8 mouse cellular contexts compared by ENCODE assay signal in genomic region chr8:64941495-64941894, GRCm38 (mm10). TPM values are rescaled to one million over a fixed set of nuclear protein-coding genes. Genes with fewer than 3 reads are reported as not detected.
A peak's percentile ranks its signal among the peaks of the same experiment; 100 is the strongest.
DNase-seq lines count a peak whose midpoint lies in the region; ATAC-seq and TF ChIP-seq lines count a peak whose summit lies in the region.

No protein-coding gene starts in this region.

- no peak overlapping the region for H3K27ac ChIP-seq in heart, adult 2 months
- no peak overlapping the region for H3K27ac ChIP-seq in kidney, embryonic 16.5 days (ENCODE audit: low read length)
- H3K27ac ChIP-seq in stomach, embryonic 14.5 days (ENCODE audit: low read length), result no peak overlapping the region

- H3K9me3 ChIP-seq in kidney, embryonic 16.5 days (ENCODE audit: low read length), result peaks cover 2% of the 10 kb centered on the region; the same call in 1 of the 2 replicates
- no peaks in the 10 kb centered on the region for H3K9me3 ChIP-seq in stomach, embryonic 14.5 days (ENCODE audit: control insufficient read depth, low read depth, low read length)

- no peak overlapping the region for H3K4me3 ChIP-seq in heart, adult 2 months
- H3K4me3 ChIP-seq in kidney, embryonic 16.5 days (ENCODE audit: low read length), result no peak overlapping the region
- no peak overlapping the region for H3K4me3 ChIP-seq in stomach, embryonic 14.5 days (ENCODE audit: low read depth, low read length)

- 10% methylated on average over 9 of the region's 9 CpGs for WGBS in heart, adult 2 months
- 10% methylated on average over 9 of the region's 9 CpGs for WGBS in kidney, embryonic 16.5 days
- WGBS in stomach, embryonic 14.5 days, result 14% methylated on average over 9 of the region's 9 CpGs

- no peaks in the 10 kb centered on the region for H3K79me2 ChIP-seq in heart, adult 2 months (replicated peaks; ENCODE audit: control insufficient read depth, insufficient read depth, low read length)

- TF ChIP-seq CTCF in heart, adult 2 months (IDR thresholded peaks at IDR 0.05), result 0 out of 2 replicates have a peak, but pooled peaks have one; percentile 100

- no peak overlapping the region for H3K9ac ChIP-seq in heart, adult 2 months (ENCODE audit: low read depth, low read length)
- no peak overlapping the region for H3K9ac ChIP-seq in kidney, embryonic 16.5 days (replicated peaks; ENCODE audit: low read length)
- H3K9ac ChIP-seq in stomach, embryonic 14.5 days (replicated peaks; ENCODE audit: low read depth, low read length), result no peak overlapping the region

- peak; percentile 60; the same call in 1 of the 2 replicates for ATAC-seq in kidney, embryonic 16.5 days (ENCODE audit: low FRiP score, low TSS enrichment)
- ATAC-seq in stomach, embryonic 14.5 days (ENCODE audit: insufficient number of reproducible peaks, insufficient read depth, low FRiP score, low read depth), result 0 out of 2 replicates have a peak, but pooled peaks have one; percentile 39

- H3K36me3 ChIP-seq in heart, adult 2 months (ENCODE audit: control insufficient read depth, insufficient read depth, low read length), result no peaks in the 10 kb centered on the region
- H3K36me3 ChIP-seq in kidney, embryonic 16.5 days (ENCODE audit: insufficient read depth, low read length), result no peaks in the 10 kb centered on the region
- no peaks in the 10 kb centered on the region for H3K36me3 ChIP-seq in stomach, embryonic 14.5 days (ENCODE audit: control insufficient read depth, insufficient read depth, low read length)

- H3K4me2 ChIP-seq in kidney, embryonic 16.5 days (replicated peaks; ENCODE audit: low read depth, low read length), result no peak overlapping the region
- H3K4me2 ChIP-seq in stomach, embryonic 14.5 days (replicated peaks; ENCODE audit: low read depth, low read length), result no peak overlapping the region

- DNase-seq in heart, adult 2 months, result peak; percentile 70 to 84
- no peak for DNase-seq in heart, adult 11 months
- DNase-seq in embryo, embryonic 11 days, result peak; percentile 78
- DNase-seq in gastrocnemius, postnatal 4 days (ENCODE audit: low spot score in 2 of 2), result peak; percentile 62 to 72
- peak; percentile 68 for DNase-seq in liver
- DNase-seq in natural killer cell, adult 2 months (ENCODE audit: low spot score in 2 of 2), result peak; percentile 68 to 77

- TF ChIP-seq EP300 in heart, adult 2 months (IDR thresholded peaks at IDR 0.05; ENCODE audit: insufficient read depth, low read depth, low read length), result 0 out of 2 replicates have a peak, but pooled peaks have one; percentile 66

- H3K4me1 ChIP-seq in heart, adult 2 months (ENCODE audit: control insufficient read depth, insufficient read depth, low read length), result peaks cover 1% of the 10 kb centered on the region; the same call in 1 of the 2 replicates
- no peaks in the 10 kb centered on the region for H3K4me1 ChIP-seq in kidney, embryonic 16.5 days (ENCODE audit: insufficient read depth, low read length)
- H3K4me1 ChIP-seq in stomach, embryonic 14.5 days (ENCODE audit: control insufficient read depth, insufficient read depth, low read length), result no peaks in the 10 kb centered on the region

- TF ChIP-seq POLR2A in heart, adult 2 months (IDR thresholded peaks at IDR 0.05; ENCODE audit: insufficient read depth, low read depth, low read length), result no peak

- no peaks in the 10 kb centered on the region for H3K27me3 ChIP-seq in heart, adult 2 months (ENCODE audit: control insufficient read depth, insufficient read depth, low read length)
- peaks cover 12% of the 10 kb centered on the region for H3K27me3 ChIP-seq in kidney, embryonic 16.5 days (ENCODE audit: insufficient read depth, low read length)
- H3K27me3 ChIP-seq in stomach, embryonic 14.5 days (ENCODE audit: control insufficient read depth, insufficient read depth, low read length), result no peaks in the 10 kb centered on the region

- intact Hi-C loops in heart, adult 2 months (cut with DNase I), result loop anchor here (1.0 to 5.0 kb wide), 6 partner anchors 59 to 323 kb away; partner anchors contain the start of genes Cpe and Msmo1

RNA-seq across cellular contexts. Expression of gene Tmem192, which starts 5.5 kb away (rescaled TPM):
- 10 to 100 TPM; 21.0 to 26.2 TPM for total RNA-seq in heart, adult 2 months (2021)
- 42.6 and 43.4 TPM in 2 replicates for polyA plus RNA-seq in heart, adult 2 months (2012; rRNA removed)
- 10 to 100 TPM; 11.5 to 13.0 TPM for total RNA-seq in gastrocnemius, postnatal 4 days (2021)
- 33.1 and 34.4 TPM in 2 replicates for polyA plus RNA-seq in kidney, embryonic 16.5 days (2015; fragmentation: Nextera tagmentation; extraction: Ambion mirVana)
- 29.1 and 31.9 TPM in 2 replicates for polyA plus RNA-seq in stomach, embryonic 14.5 days (2014; fragmentation: Nextera tagmentation; extraction: Ambion mirVana)

RNA-seq across cellular contexts. Expression of gene Trim75, which starts 46.1 kb away (rescaled TPM):
- total RNA-seq in heart, adult 2 months (2021), result not detected
- polyA plus RNA-seq in heart, adult 2 months (2012; rRNA removed), result not detected in 2 replicates
- not detected for total RNA-seq in gastrocnemius, postnatal 4 days (2021)
- polyA plus RNA-seq in kidney, embryonic 16.5 days (2015; fragmentation: Nextera tagmentation; extraction: Ambion mirVana), result 0.09 TPM in 1 of 2 replicates, not detected in the other
- not detected in 2 replicates for polyA plus RNA-seq in stomach, embryonic 14.5 days (2014; fragmentation: Nextera tagmentation; extraction: Ambion mirVana)
